Mouse (Mus musculus) gastrocnemius, postnatal 4 days (tissue): ENCODE measurements at regions not wholly inside any gene's neighbourhood (a gene's known extent, or its start where the extent isn't known, plus 50 kb on each side); places are given as distances from the start of the nearest gene placed in this dataset.
A peak's percentile ranks its signal among the peaks of the same experiment; 100 is the strongest.

Source experiments
- DNase-seq, 2 experiments: peaks; one replicate each; pipeline ENCODE4 v3.0.0; 2021 to 2022; ENCODE audit warnings: low spot score in 2 of 2, mixed read lengths in 2 of 2

DNA sequence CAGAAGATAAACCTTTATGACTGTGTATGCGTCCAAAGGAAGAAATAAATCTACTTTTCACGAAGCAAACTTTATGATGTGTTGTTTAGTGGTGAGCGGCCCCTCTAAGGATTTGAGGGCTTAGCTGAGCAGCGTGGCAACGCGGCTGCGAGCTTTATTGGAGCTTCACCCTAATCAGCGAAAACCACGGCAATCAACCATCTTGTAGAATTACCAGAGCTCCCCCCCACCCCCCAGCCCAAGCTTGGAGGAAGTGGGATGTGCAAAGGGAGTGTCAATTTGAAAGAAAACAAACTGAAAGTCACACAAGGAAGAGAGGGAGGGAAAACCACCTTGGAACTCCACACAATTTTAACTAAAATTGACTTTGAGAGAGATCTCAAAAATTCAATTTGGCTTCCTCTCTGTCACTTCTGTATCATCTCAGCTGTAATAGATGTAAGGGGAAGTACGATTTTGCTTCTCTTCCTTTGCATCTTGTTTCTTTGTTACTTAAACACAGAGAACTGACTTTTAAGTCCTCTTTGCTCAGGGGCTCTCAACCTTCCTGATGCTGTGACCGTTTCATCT lies 229.1 kb upstream of the Satb1 start:
- DNase-seq = no peak

DNA sequence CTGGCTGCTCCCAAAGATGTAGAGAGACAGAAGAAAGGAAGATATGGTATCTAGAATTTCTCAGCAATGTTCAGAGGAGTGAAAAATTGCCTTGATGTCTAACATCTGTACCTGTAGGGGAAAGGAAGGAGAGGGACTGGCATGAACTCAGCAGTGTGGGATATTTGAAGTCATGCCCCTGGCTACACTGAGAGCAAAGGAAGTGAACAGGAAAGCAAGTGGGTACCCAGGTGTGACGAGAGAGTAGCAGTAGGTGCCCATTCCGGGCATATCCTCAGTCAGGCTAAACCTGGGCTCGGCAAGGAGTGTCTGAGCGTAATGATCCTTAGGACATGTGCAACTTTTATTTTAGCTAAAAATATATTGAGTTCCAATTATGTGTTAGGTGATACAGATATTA lies 203.4 kb upstream of the Satb1 start:
- no peak for DNase-seq

DNA sequence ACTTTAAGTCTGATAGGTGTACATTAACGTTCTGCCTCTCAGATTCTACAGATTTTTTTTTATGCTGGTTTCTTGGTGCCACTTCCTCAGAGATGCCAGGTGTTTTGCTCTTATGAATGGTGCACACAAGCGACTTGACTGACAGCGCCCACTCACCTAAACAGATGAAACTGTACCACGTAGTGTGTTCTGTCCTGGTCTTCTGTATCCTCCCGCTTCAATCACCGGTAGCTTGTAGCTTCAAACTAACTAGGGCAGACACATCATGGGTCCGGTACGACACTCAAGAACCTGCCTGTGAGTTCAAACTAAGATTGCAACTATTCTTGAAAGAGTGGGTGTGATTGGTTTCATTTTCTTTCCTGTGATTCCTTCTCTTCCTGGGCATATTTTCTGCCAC lies 198.0 kb upstream of the Satb1 start:
- no peak for DNase-seq

DNA sequence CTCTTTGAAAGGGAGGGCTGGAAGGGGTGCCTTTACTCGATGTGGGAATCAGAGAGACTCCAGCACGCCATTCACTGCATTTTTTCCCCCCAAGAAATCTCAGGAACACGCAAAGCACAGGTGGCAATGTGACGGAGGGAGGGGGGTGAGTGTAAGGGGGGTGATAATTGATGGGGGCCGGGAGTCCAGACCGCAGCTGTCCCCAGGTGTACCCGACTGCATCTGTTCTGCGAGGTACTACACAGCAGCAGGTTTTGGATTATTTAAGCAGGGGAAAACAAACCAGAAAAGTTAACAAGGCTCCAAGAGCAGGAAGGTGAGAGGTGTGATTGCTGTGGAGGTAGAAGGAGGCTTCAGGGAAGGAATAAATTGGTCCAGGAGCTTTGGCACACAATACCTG lies 153.8 kb upstream of the Satb1 start:
- DNase-seq = no peak

DNA sequence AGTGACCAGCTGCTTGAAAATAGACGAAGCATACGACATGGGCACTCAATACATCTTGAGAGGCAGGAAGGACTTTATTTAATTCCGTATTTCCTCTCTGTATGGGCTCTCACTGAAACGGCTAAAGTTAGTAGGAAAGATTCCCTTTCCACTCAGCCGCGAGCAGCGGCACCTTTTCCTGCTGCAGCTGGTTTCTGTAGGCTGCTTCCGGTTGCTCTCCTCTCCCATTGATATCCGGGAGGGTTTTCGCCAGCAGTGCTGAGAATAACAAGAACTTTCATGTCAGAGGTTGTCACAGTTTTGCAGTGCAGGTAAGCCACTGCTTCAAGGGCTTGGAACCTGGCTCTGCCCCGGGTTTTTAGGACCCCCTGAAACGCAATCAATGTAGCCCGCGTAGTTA lies 153.1 kb upstream of the Satb1 start:
- no peak for DNase-seq

DNA sequence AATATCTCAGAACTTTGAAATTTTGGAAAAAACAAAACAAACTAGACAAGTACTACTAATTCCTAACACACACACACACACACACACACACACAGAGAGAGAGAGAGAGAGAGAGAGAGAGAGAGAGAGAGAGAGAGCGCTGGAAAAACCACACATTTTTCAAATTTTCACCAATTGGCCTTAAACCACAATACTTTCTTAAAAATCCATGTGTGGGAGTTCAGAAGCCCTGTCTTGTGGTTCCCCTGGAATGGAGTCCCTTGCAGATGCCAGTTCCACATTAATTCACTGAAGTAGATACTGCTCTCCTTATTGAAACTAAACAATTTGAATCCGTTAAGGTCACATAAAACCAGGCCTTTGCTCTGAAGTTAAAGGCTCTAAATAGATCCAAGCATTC lies 146.0 kb upstream of the Satb1 start:
- DNase-seq = no peak

DNA sequence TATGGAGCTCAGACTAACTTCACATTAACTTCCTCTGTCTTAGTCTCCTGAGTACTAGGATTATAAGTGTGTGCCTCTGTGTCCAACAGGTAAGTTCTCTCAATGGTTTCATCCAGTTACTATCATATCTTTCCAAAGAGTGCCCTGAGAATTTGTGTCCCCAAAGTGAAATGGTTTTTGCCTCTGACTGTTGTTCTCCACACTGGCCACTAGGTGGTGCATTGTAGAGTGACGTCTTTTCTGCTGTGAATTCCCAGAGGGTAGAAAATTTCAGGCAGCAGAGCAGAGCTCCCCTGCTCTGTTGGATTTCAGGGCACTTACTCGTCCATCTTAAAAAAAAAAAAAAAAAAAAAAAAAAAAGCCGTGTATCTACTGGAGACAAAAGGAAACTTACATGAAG lies 138.4 kb upstream of the Satb1 start:
- DNase-seq = no peak

DNA sequence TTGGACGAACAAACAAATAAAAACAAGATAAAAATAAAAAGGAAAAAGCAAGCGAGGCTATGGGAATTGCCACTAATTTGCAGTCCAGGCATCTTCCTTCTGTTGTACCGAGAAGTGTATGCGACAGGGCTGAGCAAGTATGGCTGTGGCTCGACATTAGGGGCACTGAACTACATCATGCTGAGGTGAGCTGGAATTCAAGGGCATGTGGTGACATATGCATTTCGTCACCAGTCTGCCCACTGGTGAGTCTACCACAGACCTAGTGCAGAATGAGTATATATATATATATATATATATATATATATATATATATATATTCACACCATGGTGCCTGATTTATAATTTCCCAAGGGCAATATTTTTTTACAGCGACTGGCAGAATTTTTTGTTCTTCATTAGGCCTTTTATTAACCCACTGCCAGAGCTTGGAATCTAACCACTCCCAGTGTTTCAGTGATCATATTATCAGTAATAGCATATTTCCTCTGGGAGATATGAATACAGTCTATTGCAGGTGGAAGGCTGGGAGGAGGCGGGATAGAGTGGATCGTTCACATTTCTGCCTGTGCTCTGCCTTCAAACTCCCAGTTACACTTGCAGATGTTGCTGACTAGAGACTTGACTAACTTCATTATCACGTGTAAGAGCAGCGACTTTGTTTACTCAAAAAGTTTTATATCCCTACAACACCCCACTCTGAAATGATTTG lies 133.6 kb upstream of the Satb1 start:
- no peak for DNase-seq

DNA sequence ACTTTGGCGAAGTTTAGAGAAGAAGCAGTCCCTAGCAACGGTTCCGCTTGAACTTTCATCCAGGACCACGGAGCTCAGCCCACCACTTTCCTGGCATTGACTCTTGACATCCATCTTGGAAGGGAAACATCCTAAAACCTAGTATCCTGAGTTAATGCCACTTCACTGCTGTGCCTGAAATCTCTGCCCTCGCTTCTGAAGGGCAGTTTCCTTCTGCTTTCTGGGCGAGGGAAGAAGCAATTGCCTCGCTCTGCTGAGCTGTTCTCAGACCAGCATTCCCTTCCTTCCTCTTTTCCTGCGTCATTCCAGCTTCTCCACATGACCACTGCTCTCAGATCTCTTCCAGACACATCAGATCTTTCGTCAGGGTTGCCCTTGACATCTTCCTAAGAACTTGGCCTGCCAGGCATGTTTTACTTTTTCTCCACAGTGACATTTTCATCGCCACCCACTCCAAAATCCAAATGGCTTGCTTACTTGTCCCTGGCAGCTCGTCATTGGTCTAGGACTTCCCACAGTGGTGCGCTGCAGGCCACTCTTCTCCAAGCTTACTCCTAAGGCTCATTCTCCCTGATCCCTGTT lies 129.5 kb upstream of the Satb1 start:
- DNase-seq = no peak

DNA sequence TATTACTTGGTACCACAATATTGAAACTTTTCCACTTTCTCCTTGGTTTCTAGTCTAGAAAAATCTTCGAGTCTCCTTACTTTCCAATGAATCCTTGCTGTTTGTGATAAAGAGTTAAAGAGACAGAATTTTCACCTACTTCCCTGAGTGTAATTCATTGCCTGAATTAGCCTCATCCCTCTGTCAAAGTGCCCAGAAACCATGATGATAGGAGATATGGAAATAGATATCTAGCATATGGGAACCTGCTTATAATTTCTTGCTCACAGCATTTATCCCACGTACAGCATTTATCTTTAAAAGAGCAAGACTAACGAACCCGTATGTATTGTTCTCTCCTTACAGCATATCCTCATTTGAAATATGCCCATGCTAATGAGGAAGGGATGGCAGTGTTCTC lies 128.2 kb upstream of the Satb1 start:
- no peak for DNase-seq

DNA sequence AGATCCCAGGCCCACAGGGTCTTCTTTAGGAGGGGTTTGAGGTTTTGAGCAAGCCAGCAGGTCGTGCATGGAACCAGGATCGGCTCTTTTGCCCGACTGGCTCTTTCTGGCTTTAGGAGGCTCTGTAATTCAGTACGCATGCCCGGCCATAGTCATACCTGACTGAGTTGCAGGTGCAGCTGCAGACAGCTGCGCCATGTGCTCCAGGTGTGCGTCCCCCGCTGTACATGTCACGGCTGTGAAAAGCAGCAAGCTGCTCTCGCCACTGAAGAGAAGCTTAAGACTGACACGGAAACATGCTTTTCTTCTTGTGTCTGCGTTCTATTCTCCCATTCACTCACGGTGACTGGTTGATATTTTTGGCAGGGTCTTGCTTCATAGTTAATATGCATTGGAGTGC lies 123.2 kb upstream of the Satb1 start:
- no peak for DNase-seq

DNA sequence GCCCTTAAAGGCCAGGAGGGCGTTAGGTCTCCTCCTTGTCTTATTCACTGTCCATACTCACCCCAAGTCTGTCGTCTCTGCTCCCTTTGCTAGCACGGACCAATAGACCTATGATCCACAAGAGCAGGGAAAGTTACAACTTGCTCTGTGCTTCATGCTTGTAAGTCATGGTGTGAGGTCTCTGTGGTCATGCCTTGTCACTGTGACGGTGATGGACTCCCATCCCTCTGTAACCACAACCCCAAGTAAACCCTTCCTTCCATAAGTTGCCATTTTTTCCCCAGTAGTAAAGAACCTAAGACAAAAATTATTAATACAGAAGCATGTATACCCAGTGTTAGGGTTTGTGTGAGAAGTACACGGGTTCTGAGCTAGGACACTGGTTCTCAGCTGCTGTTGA lies 104.6 kb upstream of the Satb1 start:
- no peak for DNase-seq

DNA sequence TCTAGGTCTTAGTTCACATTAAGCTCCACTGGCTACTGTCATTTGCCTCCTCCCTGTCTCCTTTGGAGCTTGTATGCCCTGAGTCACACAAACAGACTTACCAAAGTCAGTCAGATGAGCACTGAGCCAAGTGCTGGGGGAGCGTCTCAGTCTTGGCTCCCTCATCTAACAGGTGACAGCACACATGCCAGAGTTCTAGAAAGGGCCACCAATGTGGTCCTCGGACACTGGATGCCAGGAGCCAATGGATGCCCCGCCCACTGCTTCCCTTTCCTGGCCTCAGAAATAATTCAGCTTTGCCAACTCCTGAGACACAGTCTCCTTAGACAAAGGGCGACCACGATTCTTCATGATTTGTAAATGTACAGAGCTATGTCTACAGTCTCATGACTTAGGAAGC lies 103.0 kb upstream of the Satb1 start:
- peak in 1 of 2 experiments; percentile 17 for DNase-seq

DNA sequence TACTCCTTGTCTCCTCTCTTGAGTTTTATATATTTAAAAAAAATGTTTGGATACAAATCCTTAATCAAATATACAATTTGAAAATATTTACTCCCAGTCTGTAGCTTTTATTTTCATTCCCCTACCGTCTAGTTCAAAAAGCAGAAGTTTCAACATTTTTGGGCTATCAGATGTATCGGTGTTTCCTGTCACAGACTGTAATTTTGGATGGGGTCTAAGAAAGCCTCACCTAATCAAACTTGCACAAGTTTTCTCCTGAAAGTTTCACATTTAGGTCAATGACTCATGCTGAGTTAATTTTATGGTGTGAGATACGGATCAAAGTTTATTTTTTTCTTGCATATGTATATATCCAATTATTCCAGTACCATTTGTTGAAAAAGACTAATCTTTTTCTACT lies 93.3 kb upstream of the Satb1 start:
- DNase-seq = no peak

DNA sequence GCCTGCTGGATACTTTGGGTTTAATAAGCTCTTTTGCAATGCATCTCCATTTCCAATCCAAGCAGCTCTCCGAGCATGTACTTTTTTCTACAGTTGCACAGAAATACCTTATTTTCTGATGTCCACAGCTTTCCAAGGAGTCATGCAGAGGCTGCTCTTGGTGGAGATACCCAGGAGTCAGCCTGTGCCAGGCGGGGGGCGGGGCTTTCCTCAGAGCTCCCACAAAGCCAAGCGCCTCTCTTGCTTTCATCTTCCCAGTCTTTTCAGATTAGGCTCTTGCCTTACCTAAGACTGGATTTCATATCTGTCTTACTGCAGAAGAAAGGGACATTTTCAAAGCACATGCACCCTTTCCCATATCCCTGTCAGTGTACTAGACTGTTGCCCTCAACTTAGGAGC lies 73.9 kb upstream of the Satb1 start:
- no peak for DNase-seq

DNA sequence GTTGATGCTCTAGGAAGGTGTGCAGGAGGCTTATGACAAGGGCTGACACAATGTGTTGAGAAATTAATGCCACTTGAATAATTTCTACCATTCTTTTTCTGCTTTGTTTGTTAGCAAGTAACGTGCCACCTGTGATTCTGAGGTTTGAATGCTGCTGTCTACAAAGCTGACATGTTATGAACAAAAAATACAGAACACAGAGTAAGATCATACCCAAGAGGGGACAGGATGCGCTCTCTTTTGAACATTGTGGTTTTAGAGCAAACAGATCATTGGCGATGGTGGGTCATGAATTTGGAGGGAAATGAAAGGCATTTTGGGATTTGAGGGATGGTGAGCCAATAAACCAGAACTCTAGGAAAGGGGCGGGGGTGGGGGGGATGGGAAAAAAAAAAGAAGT lies 73.3 kb upstream of the Satb1 start:
- no peak for DNase-seq

DNA sequence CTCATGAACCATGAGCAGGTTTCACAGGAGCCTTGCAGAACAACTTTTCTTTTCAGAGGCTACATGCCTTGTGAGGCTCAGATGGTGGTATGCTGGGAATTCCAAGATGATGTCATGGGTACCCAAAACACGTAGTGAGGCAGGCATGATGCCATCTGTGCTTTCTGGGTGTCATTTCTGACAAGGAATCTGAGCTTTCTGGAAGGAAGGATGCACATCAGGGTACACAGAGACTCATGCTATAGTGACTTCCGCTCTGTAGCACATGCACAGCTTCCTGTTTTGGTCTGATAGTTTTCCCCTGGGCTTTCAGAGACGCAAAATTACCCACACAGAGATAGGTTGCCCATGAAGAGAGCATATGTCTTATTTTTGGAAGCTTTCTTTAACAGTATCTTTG lies 70.8 kb upstream of the Satb1 start:
- no peak for DNase-seq

DNA sequence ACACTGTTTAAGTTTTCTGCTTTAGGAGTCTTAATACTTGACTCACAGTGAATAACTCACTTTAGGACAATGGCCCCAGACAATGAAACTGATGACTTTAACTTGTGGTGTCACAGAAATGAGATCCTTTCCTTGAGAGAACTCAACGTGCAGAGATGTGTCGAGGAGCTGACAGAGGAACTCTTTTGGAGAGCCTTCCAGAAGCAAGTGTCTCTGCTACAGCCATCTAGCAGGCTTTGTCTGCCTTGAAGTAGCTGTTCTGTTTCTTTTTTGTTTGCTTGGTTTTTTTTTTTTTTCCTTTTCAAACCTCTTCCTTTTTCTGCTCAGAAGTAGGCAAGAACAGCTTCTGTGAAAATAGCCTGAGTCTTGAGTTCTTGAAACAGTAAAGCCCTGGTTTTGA lies 66.3 kb upstream of the Satb1 start:
- no peak for DNase-seq

DNA sequence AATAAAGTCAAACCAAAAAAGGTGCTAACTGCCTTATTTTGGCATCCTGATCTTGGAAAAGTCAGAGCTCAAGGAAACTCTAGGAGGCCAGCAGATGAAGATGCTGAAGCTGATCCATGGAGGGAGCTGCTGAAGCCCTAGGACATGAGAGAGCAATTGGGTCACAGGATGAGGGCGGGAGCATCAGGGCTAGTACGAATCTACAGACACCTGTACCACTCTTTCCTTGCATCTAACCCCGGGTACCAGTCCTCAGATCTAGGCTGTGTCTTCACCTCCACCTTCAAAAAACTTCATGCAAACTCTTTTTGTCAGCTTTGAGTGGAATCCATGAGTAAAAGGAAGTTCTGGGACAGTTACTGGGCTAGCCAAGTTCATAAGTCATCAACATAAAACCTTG lies 63.1 kb upstream of the Satb1 start:
- DNase-seq = no peak

DNA sequence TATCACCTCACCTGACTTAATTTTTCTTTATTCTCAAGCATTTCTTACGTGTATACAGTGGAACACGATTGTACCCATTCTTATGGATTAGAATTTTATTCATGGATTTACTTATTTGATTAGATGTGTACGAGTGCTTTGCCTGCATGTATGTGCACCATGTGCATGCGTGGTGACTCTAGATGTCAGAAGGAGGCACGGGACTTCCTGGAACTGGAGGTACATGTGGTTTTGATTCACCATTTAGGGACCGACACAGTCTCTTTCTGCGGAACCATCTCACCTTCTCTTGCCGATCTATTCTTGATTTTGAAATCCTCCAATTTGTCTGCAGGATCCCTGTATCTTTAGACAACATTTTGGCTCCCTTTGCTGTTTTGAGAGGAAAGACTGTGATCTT lies 61.2 kb upstream of the Satb1 start:
- no peak for DNase-seq

DNA sequence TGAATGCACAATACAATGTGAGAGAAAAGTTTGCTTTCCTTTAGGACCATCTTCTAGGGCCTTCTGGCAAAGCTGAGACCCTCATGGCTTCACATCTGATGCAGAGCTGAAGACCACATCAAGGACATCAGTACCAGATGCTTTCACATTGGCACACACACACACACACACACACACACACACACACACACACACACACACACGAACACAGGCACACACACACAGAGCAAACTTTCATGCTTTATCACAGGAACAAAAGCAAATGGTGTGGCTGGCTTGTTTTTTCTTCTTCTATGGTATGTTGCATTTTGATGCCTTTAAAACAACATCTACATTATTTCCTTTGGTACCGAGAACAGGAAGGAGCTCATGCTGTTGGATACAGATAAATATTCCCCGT lies 59.8 kb upstream of the Satb1 start:
- no peak for DNase-seq

DNA sequence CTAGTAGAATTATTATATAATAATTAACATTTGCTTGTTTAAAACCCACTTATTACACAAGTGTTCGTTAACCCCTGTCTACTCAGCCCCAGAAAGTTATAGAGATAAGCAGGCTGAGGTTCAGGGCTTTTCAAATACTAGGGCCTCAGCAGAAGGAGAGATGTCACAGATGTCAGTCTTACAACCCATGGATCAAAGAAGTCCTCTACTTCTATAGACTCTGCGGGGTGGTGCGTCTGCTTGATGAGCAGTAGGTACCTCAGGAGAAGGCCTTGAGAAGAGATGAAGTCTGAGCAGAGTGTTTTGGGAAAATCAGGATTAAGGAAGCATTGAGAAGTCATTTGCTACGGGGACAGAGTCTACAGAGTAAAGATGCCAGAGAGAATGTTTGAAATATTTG lies 59.1 kb upstream of the Satb1 start:
- no peak for DNase-seq
